Mouse (Mus musculus): ENCODE results near the gene Baiap2. TPM values are rescaled to one million over a fixed set of nuclear protein-coding genes. Genes with fewer than 3 reads are reported as not detected.
A peak's percentile ranks its signal among the peaks of the same experiment; 100 is the strongest.

The Baiap2 gene
- polyA plus RNA-seq, 1 experiment from 2014 or later: 9.2 TPM

- Histone ChIP-seq H3K9ac (replicated peaks) (no peak overlapping the region), H3K4me2 (replicated peaks) (no peak overlapping the region), H3K27me3 (no peaks in the 10 kb centered on the region), H3K4me1 (replicated peaks) (peaks cover 40% of the 10 kb centered on the region), H3K9me3 (no peaks in the 10 kb centered on the region), H3K27ac (peak overlapping the region; percentile 78), H3K36me3 (no peaks in the 10 kb centered on the region), H3K4me3 (replicated peaks) (no peak overlapping the region)
- ATAC-seq: 0 out of 2 replicates have a peak, but pooled peaks have one; percentile 2
- WGBS: 52% methylated on average over 8 of the region's 8 CpGs
These were observed 79.7 kb downstream of the Baiap2 start for GRCm38 (mm10) chr11:120022216-120022615.

- peak overlapping the region; percentile 51 for H3K9ac ChIP-seq (replicated peaks)
- H3K4me1 ChIP-seq (replicated peaks): peaks cover 40% of the 10 kb centered on the region
- WGBS: 40% methylated on average over 12 of the region's 12 CpGs
- no peak overlapping the region for H3K4me3 ChIP-seq (replicated peaks)
- H3K4me2 ChIP-seq (replicated peaks): 0 out of 2 replicates have a peak overlapping the region, but pooled peaks have one; percentile 9
- H3K27me3 ChIP-seq: no peaks in the 10 kb centered on the region
- no peaks in the 10 kb centered on the region for H3K9me3 ChIP-seq
- peak; percentile 75 for ATAC-seq
- H3K36me3 ChIP-seq: no peaks in the 10 kb centered on the region
- H3K27ac ChIP-seq: peak overlapping the region; percentile 78
These were observed 80.3 kb downstream of the Baiap2 start for GRCm38 (mm10) chr11:120022841-120023240.

GRCm38 (mm10) chr11:120026941-120027340 lies 84.4 kb downstream of the Baiap2 start:
- ATAC-seq: no peak
- 82% methylated on average over 3 of the region's 3 CpGs for WGBS
- Histone ChIP-seq H3K4me3 (replicated peaks) (no peak overlapping the region), H3K27me3 (no peaks in the 10 kb centered on the region), H3K4me2 (replicated peaks) (no peak overlapping the region), H3K9me3 (no peaks in the 10 kb centered on the region), H3K9ac (replicated peaks) (no peak overlapping the region), H3K4me1 (replicated peaks) (peaks cover 33% of the 10 kb centered on the region), H3K27ac (no peak overlapping the region), H3K36me3 (no peaks in the 10 kb centered on the region)

GRCm38 (mm10) chr11:120028319-120029092 lies 85.9 kb downstream of the Baiap2 start:
- H3K27me3 ChIP-seq: no peaks in the 10 kb centered on the region
- no peaks in the 10 kb centered on the region for H3K9me3 ChIP-seq
- 79% methylated on average over 18 of the region's 18 CpGs for WGBS
- peaks cover 21% of the 10 kb centered on the region for H3K4me1 ChIP-seq (replicated peaks)
- no peaks in the 10 kb centered on the region for H3K36me3 ChIP-seq
- no peak overlapping the region for H3K4me3 ChIP-seq (replicated peaks)
- no peak for ATAC-seq
- no peak overlapping the region for H3K9ac ChIP-seq (replicated peaks)
- 0 out of 2 replicates have a peak overlapping the region, but pooled peaks have one; percentile 30 for H3K27ac ChIP-seq
- H3K4me2 ChIP-seq (replicated peaks): no peak overlapping the region

- H3K4me3 ChIP-seq (replicated peaks): no peak overlapping the region
- no peaks in the 10 kb centered on the region for H3K27me3 ChIP-seq
- ATAC-seq: peak; percentile 24
- H3K4me2 ChIP-seq (replicated peaks): no peak overlapping the region
- H3K27ac ChIP-seq: no peak overlapping the region
- WGBS: 43% methylated on average over 9 of the region's 9 CpGs
- no peaks in the 10 kb centered on the region for H3K36me3 ChIP-seq
- no peaks in the 10 kb centered on the region for H3K9me3 ChIP-seq
- peaks cover 16% of the 10 kb centered on the region; the same call in 1 of the 2 replicates for H3K4me1 ChIP-seq (replicated peaks)
- no peak overlapping the region for H3K9ac ChIP-seq (replicated peaks)
These were observed 87.0 kb downstream of the Baiap2 start for GRCm38 (mm10) chr11:120029431-120030144.

GRCm38 (mm10) chr11:120030145-120030901 lies 87.8 kb downstream of the Baiap2 start:
- H3K4me2 ChIP-seq (replicated peaks): no peak overlapping the region
- 39% methylated on average over 10 of the region's 10 CpGs for WGBS
- H3K27me3 ChIP-seq: no peaks in the 10 kb centered on the region
- H3K27ac ChIP-seq: no peak overlapping the region
- peak; percentile 73 for ATAC-seq
- no peak overlapping the region for H3K9ac ChIP-seq (replicated peaks)
- H3K4me1 ChIP-seq (replicated peaks): peaks cover 16% of the 10 kb centered on the region; the same call in 1 of the 2 replicates
- no peak overlapping the region for H3K4me3 ChIP-seq (replicated peaks)
- H3K36me3 ChIP-seq: no peaks in the 10 kb centered on the region
- no peaks in the 10 kb centered on the region for H3K9me3 ChIP-seq

- no peaks in the 10 kb centered on the region for H3K9me3 ChIP-seq
- no peaks in the 10 kb centered on the region for H3K36me3 ChIP-seq
- no peak overlapping the region for H3K4me3 ChIP-seq (replicated peaks)
- no peak overlapping the region for H3K4me2 ChIP-seq (replicated peaks)
- WGBS: 65% methylated on average over 8 of the region's 8 CpGs
- peaks cover 16% of the 10 kb centered on the region; the same call in 1 of the 2 replicates for H3K4me1 ChIP-seq (replicated peaks)
- H3K9ac ChIP-seq (replicated peaks): no peak overlapping the region
- H3K27ac ChIP-seq: no peak overlapping the region
- ATAC-seq: no peak
- no peaks in the 10 kb centered on the region for H3K27me3 ChIP-seq
These were observed 89.5 kb downstream of the Baiap2 start for GRCm38 (mm10) chr11:120032052-120032451.

GRCm38 (mm10) chr11:120033473-120033872 lies 90.9 kb downstream of the Baiap2 start:
- Histone ChIP-seq H3K9me3 (no peaks in the 10 kb centered on the region), H3K27me3 (no peaks in the 10 kb centered on the region), H3K4me3 (replicated peaks) (no peak overlapping the region), H3K36me3 (no peaks in the 10 kb centered on the region), H3K27ac (no peak overlapping the region), H3K4me1 (replicated peaks) (peaks cover 20% of the 10 kb centered on the region; the same call in 1 of the 2 replicates), H3K4me2 (replicated peaks) (no peak overlapping the region), H3K9ac (replicated peaks) (0 out of 2 replicates have a peak overlapping the region, but pooled peaks have one; percentile 2)
- WGBS: 65% methylated on average over 3 of the region's 3 CpGs
- no peak for ATAC-seq

GRCm38 (mm10) chr11:120034306-120034705 lies 91.7 kb downstream of the Baiap2 start:
- Histone ChIP-seq H3K4me1 (replicated peaks) (peaks cover 20% of the 10 kb centered on the region; the same call in 1 of the 2 replicates), H3K4me3 (replicated peaks) (no peak overlapping the region), H3K4me2 (replicated peaks) (no peak overlapping the region), H3K9ac (replicated peaks) (no peak overlapping the region), H3K36me3 (no peaks in the 10 kb centered on the region), H3K27ac (no peak overlapping the region; the same call in 1 of the 2 replicates), H3K27me3 (no peaks in the 10 kb centered on the region), H3K9me3 (no peaks in the 10 kb centered on the region)
- WGBS: 32% methylated on average over 3 of the region's 3 CpGs
- ATAC-seq: no peak

GRCm38 (mm10) chr11:120034762-120035161 lies 92.2 kb downstream of the Baiap2 start:
- no peak overlapping the region for H3K4me3 ChIP-seq (replicated peaks)
- H3K27me3 ChIP-seq: no peaks in the 10 kb centered on the region
- no peaks in the 10 kb centered on the region for H3K9me3 ChIP-seq
- H3K27ac ChIP-seq: no peak overlapping the region
- WGBS: 80% methylated on average over 5 of the region's 5 CpGs
- no peak overlapping the region for H3K9ac ChIP-seq (replicated peaks)
- peaks cover 23% of the 10 kb centered on the region for H3K4me1 ChIP-seq (replicated peaks)
- H3K4me2 ChIP-seq (replicated peaks): no peak overlapping the region
- H3K36me3 ChIP-seq: no peaks in the 10 kb centered on the region
- no peak for ATAC-seq

GRCm38 (mm10) chr11:120039581-120039980 lies 97.0 kb downstream of the Baiap2 start:
- Histone ChIP-seq H3K27me3 (no peaks in the 10 kb centered on the region), H3K4me3 (replicated peaks) (no peak overlapping the region), H3K9me3 (no peaks in the 10 kb centered on the region), H3K4me2 (replicated peaks) (no peak overlapping the region), H3K4me1 (replicated peaks) (peaks cover 27% of the 10 kb centered on the region), H3K27ac (peak overlapping the region; percentile 30; the same call in 1 of the 2 replicates), H3K36me3 (no peaks in the 10 kb centered on the region), H3K9ac (replicated peaks) (no peak overlapping the region; the same call in 1 of the 2 replicates)
- WGBS: 47% methylated on average over 4 of the region's 4 CpGs
- ATAC-seq: no peak
